Comparison of ENCODE assay signal across 19 mouse cellular contexts in genomic region chr13:46424376-46424775, GRCm38 (mm10). TPM values are rescaled to one million over a fixed set of nuclear protein-coding genes. Genes with fewer than 3 reads are reported as not detected.
"Had no signal": no experiment of that assay in that cellular context is flagged by ENCODE, and none has a peak within 500 bp of the region (broad histone marks: within the 10 kb centered on the region; RNA-seq: fewer than 3 reads in every experiment).

No protein-coding gene starts in this region.

- H3K9ac ChIP-seq: liver, embryonic 15.5 days; midbrain, embryonic 15.5 days; neural tube, embryonic 13.5 days had no signal

- H3K4me1 ChIP-seq: liver, embryonic 15.5 days had no signal

- H3K36me3 ChIP-seq: limb, embryonic 10.5 days; liver, embryonic 15.5 days had no signal

- H3K9me3 ChIP-seq: limb, embryonic 10.5 days; liver, embryonic 15.5 days; midbrain, embryonic 15.5 days; neural tube, embryonic 13.5 days had no signal

- DNase-seq: kidney, postnatal 10 days; kidney, postnatal 4 days; lung, adult 2 months; lung, postnatal 36 days; retina, postnatal 1 day; right cerebral cortex, postnatal 4 days; spleen, adult 18-20 months; thymus, adult 18-20 months; thymus, postnatal 14 days had no signal

- H3K4me2 ChIP-seq: liver, embryonic 11.5 days; liver, embryonic 15.5 days; midbrain, embryonic 15.5 days; neural tube, embryonic 13.5 days had no signal

- H3K4me3 ChIP-seq: layer of hippocampus, adult 2 months; left cerebral cortex, adult 2 months; limb, embryonic 10.5 days; liver, embryonic 15.5 days; midbrain, embryonic 15.5 days; neural tube, embryonic 13.5 days had no signal

- ATAC-seq: lung, postnatal 0 days; midbrain, embryonic 15.5 days had no signal

- H3K27ac ChIP-seq: layer of hippocampus, adult 2 months; left cerebral cortex, adult 2 months; limb, embryonic 10.5 days; liver, embryonic 15.5 days; midbrain, embryonic 15.5 days; neural tube, embryonic 13.5 days had no signal

- H3K27me3 ChIP-seq: midbrain, embryonic 15.5 days; neural tube, embryonic 13.5 days had no signal

RNA-seq across cellular contexts. Expression of gene Rbm24, which starts 6.1 kb away (rescaled TPM):
- total RNA-seq: megakaryocyte progenitor cell, adult 5-6 weeks; monocyte, adult 5-6 weeks had no signal
